Mouse (Mus musculus) limb, embryonic 13.5 days (tissue): Measurements from ENCODE around the gene Dvl1. TPM values are rescaled to one million over a fixed set of nuclear protein-coding genes. Genes with fewer than 3 reads are reported as not detected.

Source experiments
- ATAC-seq: fragments of 200-750 bp; cut with Nextera tagmentation; 2 replicates; pipeline ENCODE4 v1.8.0; 2017; ENCODE audit warnings: low read depth, moderate number of reproducible peaks, moderate TSS enrichment; ENCODE audit not compliant: low FRiP score
- H3K27ac ChIP-seq: fragments of 300-500 bp; sonication (generic); 2 replicates; pipeline ENCODE4 v1.5.1; 2015; ENCODE audit warnings: inconsistent platforms, mild to moderate bottlenecking, moderate library complexity
- H3K27me3 ChIP-seq: fragments of 300-500 bp; sonication (generic); 2 replicates; pipeline ENCODE4 v1.6.1; 2015; ENCODE audit warnings: mild to moderate bottlenecking, inconsistent platforms
- H3K36me3 ChIP-seq: fragments of 300-500 bp; sonication (generic); 2 replicates; pipeline ENCODE4 v1.6.1; 2015; ENCODE audit warnings: inconsistent platforms, mild to moderate bottlenecking, moderate library complexity
- H3K4me1 ChIP-seq: fragments of 300-500 bp; sonication (generic); 2 replicates; pipeline ENCODE4 v1.6.1; 2015; ENCODE audit warnings: inconsistent platforms
- H3K4me2 ChIP-seq: fragments of 300-500 bp; sonication (generic); replicated peaks from 2 replicates; pipeline ENCODE4 v1.6.1; 2015; ENCODE audit warnings: inconsistent platforms, mild to moderate bottlenecking, moderate library complexity
- H3K4me3 ChIP-seq: fragments of 300-500 bp; sonication (generic); 2 replicates; pipeline ENCODE4 v1.5.1; 2015; ENCODE audit warnings: moderate library complexity, mild to moderate bottlenecking, inconsistent platforms
- H3K9ac ChIP-seq: fragments of 300-500 bp; sonication (generic); 2 replicates; pipeline ENCODE4 v1.6.1; 2015; ENCODE audit warnings: mild to moderate bottlenecking, inconsistent platforms
- H3K9me3 ChIP-seq: fragments of 300-500 bp; sonication (generic); 2 replicates; pipeline ENCODE4 v1.6.1; 2016; ENCODE audit warnings: inconsistent platforms
- WGBS: fragments of 180-500 bp; shearing (Covaris S2); methylation state at CpG from one replicate; pipeline ENCODE4 v1.1.7; 2015; 5-methylcytosine and 5-hydroxymethylcytosine counted together
- polyA plus RNA-seq: library from polyadenylated mRNA; unstranded; fragments of >200 nt; fragmentation: Nextera tagmentation; extraction: Ambion mirVana; gene quantifications from 2 replicates; pipeline ENCODE4 v1.2.1, GENCODE M21; 2015

Gene Dvl1
- polyA plus RNA-seq, 1 experiment from 2014 or later, result 4.3 TPM

GRCm38 (mm10) chr4:155841003-155841454 is 6.2 kb upstream of the Dvl1 start:
- no peaks in the 10 kb centered on the region for H3K9me3 ChIP-seq
- H3K27me3 ChIP-seq, result 0 out of 2 replicates have a peak, but pooled peaks cover 6% of the 10 kb centered on the region
- peaks cover 26% of the 10 kb centered on the region for H3K36me3 ChIP-seq
- H3K27ac ChIP-seq, result peak overlapping the region; percentile 69; the same call in 1 of the 2 replicates
- 1% methylated on average over 32 of the region's 32 CpGs for WGBS
- peak overlapping the region; percentile 60 for H3K4me3 ChIP-seq
- peak; percentile 72 for ATAC-seq
- peak overlapping the region; percentile 98 for H3K4me2 ChIP-seq
- H3K9ac ChIP-seq, result peak overlapping the region; percentile 79
- H3K4me1 ChIP-seq, result peaks cover 33% of the 10 kb centered on the region

- Histone ChIP-seq H3K36me3 (peaks cover 26% of the 10 kb centered on the region), H3K4me3 (peak overlapping the region; percentile 60), H3K27me3 (0 out of 2 replicates have a peak, but pooled peaks cover 6% of the 10 kb centered on the region), H3K27ac (no peak overlapping the region), H3K9ac (no peak overlapping the region), H3K4me2 (peak overlapping the region; percentile 98), H3K9me3 (no peaks in the 10 kb centered on the region), H3K4me1 (peaks cover 39% of the 10 kb centered on the region)
- WGBS, result 43% methylated on average over 38 of the region's 38 CpGs
- no peak for ATAC-seq
These were observed 5.4 kb upstream of the Dvl1 start for GRCm38 (mm10) chr4:155841651-155842270.

DNA sequence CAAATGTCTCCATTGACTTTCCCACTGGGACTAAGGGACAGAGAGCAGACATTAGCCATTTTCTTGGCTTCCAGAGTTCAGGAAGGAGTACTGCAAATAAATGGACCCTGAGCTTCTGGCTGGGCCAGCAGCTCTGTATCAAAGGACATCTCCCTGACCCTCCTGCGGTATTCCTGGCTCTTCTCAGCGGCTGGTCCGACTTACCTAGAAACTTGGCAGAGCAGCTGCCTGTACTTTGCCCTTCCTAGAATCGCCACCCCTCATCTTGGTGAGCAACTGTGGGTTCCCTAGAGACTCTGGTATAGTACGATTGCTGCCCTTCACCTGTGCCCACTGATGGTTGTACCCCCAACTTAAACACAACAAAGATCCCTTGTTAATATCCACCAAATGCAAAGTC is 4.0 kb upstream of the Dvl1 start:
- Histone ChIP-seq H3K9ac (no peak overlapping the region), H3K4me1 (peaks cover 46% of the 10 kb centered on the region), H3K27me3 (0 out of 2 replicates have a peak, but pooled peaks cover 6% of the 10 kb centered on the region), H3K36me3 (peaks cover 26% of the 10 kb centered on the region), H3K4me2 (no peak overlapping the region), H3K27ac (no peak overlapping the region), H3K4me3 (no peak overlapping the region), H3K9me3 (no peaks in the 10 kb centered on the region)
- WGBS, result 96% methylated on average over 5 of the region's 5 CpGs
- ATAC-seq, result no peak

DNA sequence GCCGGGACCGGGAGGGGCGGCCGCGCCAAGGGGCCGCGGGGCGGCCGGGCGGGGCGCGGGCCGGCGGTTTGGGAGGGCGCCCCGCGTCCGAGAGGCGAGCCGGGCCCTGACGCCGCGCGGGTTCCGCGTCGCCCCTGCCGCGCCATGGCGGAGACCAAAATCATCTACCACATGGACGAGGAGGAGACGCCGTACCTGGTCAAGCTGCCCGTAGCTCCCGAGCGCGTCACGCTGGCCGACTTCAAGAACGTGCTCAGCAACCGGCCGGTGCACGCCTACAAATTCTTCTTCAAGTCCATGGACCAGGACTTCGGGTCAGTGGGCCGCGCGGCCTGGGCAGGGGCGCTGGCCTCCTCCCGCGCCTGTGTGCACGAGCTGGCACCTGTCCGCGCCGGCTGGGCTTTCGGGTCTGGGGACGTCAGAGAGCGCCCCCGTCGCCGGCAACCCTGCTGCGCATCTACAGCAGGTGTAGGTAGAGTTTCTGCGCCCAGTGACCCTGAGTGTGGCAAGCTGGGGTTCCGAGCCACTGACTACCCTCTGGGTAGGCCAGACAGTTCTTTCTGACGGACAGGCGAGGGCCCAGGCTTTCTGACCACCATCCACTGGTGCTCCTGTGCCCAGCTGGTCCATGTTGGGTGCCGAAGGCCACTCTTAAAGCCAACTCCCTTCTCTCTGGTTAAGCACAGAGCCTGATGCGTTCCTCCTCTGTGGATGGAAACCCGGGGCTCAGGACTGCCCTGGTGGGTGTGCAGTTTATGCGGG is 570 bp downstream of the Dvl1 start:
- peaks cover 30% of the 10 kb centered on the region for H3K4me1 ChIP-seq
- H3K4me2 ChIP-seq, result peak overlapping the region; percentile 96
- peak overlapping the region; percentile 80 for H3K4me3 ChIP-seq
- WGBS, result 2% methylated on average over 69 of the region's 69 CpGs
- H3K9ac ChIP-seq, result peak overlapping the region; percentile 87
- peaks cover 15% of the 10 kb centered on the region for H3K36me3 ChIP-seq
- no peaks in the 10 kb centered on the region for H3K27me3 ChIP-seq
- peak; percentile 60 for ATAC-seq
- H3K27ac ChIP-seq, result peak overlapping the region; percentile 48; the same call in 1 of the 2 replicates
- no peaks in the 10 kb centered on the region for H3K9me3 ChIP-seq

- Histone ChIP-seq H3K36me3 (peaks cover 11% of the 10 kb centered on the region), H3K9me3 (no peaks in the 10 kb centered on the region), H3K27ac (no peak overlapping the region), H3K4me2 (peak overlapping the region; percentile 96), H3K4me1 (peaks cover 30% of the 10 kb centered on the region), H3K4me3 (peak overlapping the region; percentile 80), H3K27me3 (no peaks in the 10 kb centered on the region), H3K9ac (peak overlapping the region; percentile 87)
- 59% methylated on average over 7 of the region's 7 CpGs for WGBS
- no peak for ATAC-seq
These were observed 1.4 kb downstream of the Dvl1 start for GRCm38 (mm10) chr4:155848434-155849095.

DNA sequence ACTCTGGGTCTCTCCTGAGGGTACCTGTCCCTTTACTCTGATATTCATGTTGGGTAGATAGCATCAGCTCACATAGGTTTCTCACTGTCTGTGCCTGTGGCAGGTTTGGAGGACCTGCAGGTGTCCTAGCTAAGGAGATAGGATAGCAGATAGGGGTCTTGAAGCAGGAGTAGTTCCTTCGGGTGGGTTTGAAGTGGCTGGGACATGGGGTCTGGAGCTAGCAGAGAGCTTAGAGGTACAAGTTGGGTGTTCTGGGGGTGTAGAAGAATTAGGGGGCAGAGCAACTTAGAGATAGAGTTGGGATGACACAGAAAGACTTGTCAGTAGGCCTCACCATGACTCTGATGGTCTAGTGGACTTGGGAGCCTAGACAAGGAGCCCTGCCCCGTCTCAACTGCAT is 2.2 kb downstream of the Dvl1 start:
- no peak for ATAC-seq
- Histone ChIP-seq H3K9me3 (no peaks in the 10 kb centered on the region), H3K4me3 (no peak overlapping the region), H3K4me1 (peaks cover 30% of the 10 kb centered on the region), H3K27me3 (no peaks in the 10 kb centered on the region), H3K36me3 (peaks cover 12% of the 10 kb centered on the region), H3K27ac (no peak overlapping the region), H3K9ac (0 out of 2 replicates have a peak overlapping the region, but pooled peaks have one; percentile 87), H3K4me2 (peak overlapping the region; percentile 96; the same call in 1 of the 2 replicates)
- WGBS, result 84% methylated on average over 2 of the region's 2 CpGs

- no peak overlapping the region for H3K27ac ChIP-seq
- no peaks in the 10 kb centered on the region for H3K9me3 ChIP-seq
- no peak overlapping the region for H3K4me2 ChIP-seq
- no peak for ATAC-seq
- H3K9ac ChIP-seq, result no peak overlapping the region
- peaks cover 18% of the 10 kb centered on the region for H3K36me3 ChIP-seq
- H3K4me3 ChIP-seq, result no peak overlapping the region
- H3K4me1 ChIP-seq, result peaks cover 30% of the 10 kb centered on the region
- no peaks in the 10 kb centered on the region for H3K27me3 ChIP-seq
- WGBS, result 95% methylated on average over 3 of the region's 3 CpGs
These were observed 2.7 kb downstream of the Dvl1 start for GRCm38 (mm10) chr4:155849792-155850451.

- Histone ChIP-seq H3K27ac (no peak overlapping the region), H3K27me3 (no peaks in the 10 kb centered on the region), H3K9ac (no peak overlapping the region), H3K9me3 (no peaks in the 10 kb centered on the region), H3K4me3 (no peak overlapping the region), H3K4me1 (peaks cover 28% of the 10 kb centered on the region), H3K36me3 (peaks cover 32% of the 10 kb centered on the region), H3K4me2 (no peak overlapping the region)
- no peak for ATAC-seq
- WGBS, result 84% methylated on average over 3 of the region's 3 CpGs
These were observed 4.2 kb downstream of the Dvl1 start for GRCm38 (mm10) chr4:155851368-155851767.

DNA sequence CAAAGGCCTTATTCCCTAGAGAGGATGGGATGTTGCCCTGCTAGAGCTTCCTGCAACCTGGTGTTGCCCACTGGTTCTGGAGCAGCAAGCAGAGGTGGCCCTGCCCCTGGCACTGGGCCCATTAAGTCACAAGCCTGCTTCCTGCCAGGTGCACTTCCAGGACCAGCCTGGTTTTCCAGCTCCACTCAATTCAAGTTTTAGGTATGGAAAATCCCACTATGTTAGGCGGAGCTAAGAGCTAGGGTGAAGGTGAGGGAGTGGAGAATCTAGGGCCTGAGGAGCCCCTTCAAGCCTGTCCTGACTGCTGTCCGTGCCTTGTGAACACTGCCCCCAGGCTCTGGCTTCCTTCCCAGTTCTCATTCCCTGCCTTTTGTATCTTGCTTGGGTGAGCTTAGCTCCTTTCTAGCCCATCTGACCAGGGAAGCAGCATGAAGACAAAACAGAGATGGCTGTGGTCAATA is 4.8 kb downstream of the Dvl1 start:
- ATAC-seq, result no peak
- Histone ChIP-seq H3K4me3 (no peak overlapping the region), H3K9ac (no peak overlapping the region), H3K27ac (no peak overlapping the region), H3K36me3 (peaks cover 38% of the 10 kb centered on the region), H3K9me3 (no peaks in the 10 kb centered on the region), H3K27me3 (no peaks in the 10 kb centered on the region), H3K4me2 (no peak overlapping the region), H3K4me1 (peaks cover 22% of the 10 kb centered on the region)
- WGBS, result 87% methylated on average over 2 of the region's 2 CpGs

- H3K27me3 ChIP-seq, result no peaks in the 10 kb centered on the region
- H3K36me3 ChIP-seq, result peaks cover 53% of the 10 kb centered on the region
- H3K4me3 ChIP-seq, result no peak overlapping the region
- no peaks in the 10 kb centered on the region for H3K9me3 ChIP-seq
- no peak for ATAC-seq
- WGBS, result 89% methylated on average over 9 of the region's 9 CpGs
- H3K4me2 ChIP-seq, result no peak overlapping the region
- H3K27ac ChIP-seq, result no peak overlapping the region
- H3K4me1 ChIP-seq, result peaks cover 16% of the 10 kb centered on the region
- no peak overlapping the region for H3K9ac ChIP-seq
These were observed 6.2 kb downstream of the Dvl1 start for GRCm38 (mm10) chr4:155853421-155853820.

DNA sequence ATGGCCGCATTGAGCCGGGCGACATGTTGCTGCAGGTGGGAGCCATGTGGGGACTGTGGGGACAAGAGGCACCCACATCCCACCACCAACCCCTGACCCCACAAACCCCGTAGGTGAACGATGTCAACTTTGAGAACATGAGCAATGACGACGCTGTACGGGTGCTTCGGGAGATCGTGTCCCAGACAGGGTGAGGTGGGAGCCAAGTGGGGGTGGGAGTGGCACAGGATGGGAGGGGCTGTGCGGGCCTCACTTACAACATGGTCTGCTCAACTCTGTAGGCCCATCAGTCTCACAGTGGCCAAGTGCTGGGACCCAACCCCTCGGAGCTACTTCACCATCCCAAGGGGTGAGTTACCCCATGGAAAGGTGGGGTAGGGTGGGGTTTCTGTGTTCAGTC is 7.8 kb downstream of the Dvl1 start:
- Histone ChIP-seq H3K36me3 (peaks cover 64% of the 10 kb centered on the region), H3K4me3 (no peak overlapping the region), H3K4me1 (no peaks in the 10 kb centered on the region; the same call in 1 of the 2 replicates), H3K9ac (no peak overlapping the region), H3K4me2 (no peak overlapping the region), H3K9me3 (no peaks in the 10 kb centered on the region), H3K27me3 (no peaks in the 10 kb centered on the region), H3K27ac (no peak overlapping the region)
- ATAC-seq, result no peak
- 90% methylated on average over 12 of the region's 12 CpGs for WGBS
